Mouse (Mus musculus): ENCODE measurements around the gene Cfap44. TPM values are rescaled to one million over a fixed set of nuclear protein-coding genes. Genes with fewer than 3 reads are reported as not detected.

Gene Cfap44
- polyA plus RNA-seq, 1 experiment from 2014 or later, result 11.0 TPM

- no peak overlapping the region for H3K9ac ChIP-seq
- H3K4me3 ChIP-seq (replicated peaks; ENCODE audit: low read length), result no peak overlapping the region
- DNase-seq (ENCODE audit: low spot score) (no peak), ATAC-seq (ENCODE audit: low FRiP score) (no peak)
- no peak overlapping the region for H3K27ac ChIP-seq
- no peak overlapping the region for H3K4me2 ChIP-seq (replicated peaks)
- no peaks in the 10 kb centered on the region for H3K9me3 ChIP-seq (ENCODE audit: control insufficient read depth, low read length)
- H3K36me3 ChIP-seq (replicated peaks; ENCODE audit: control insufficient read depth, insufficient read depth), result peaks cover 10% of the 10 kb centered on the region; the same call in 1 of the 2 replicates
- H3K27me3 ChIP-seq (ENCODE audit: control insufficient read depth, insufficient read depth, low read length), result no peaks in the 10 kb centered on the region
- WGBS, result 78% methylated on average over 13 of the region's 13 CpGs
- H3K4me1 ChIP-seq (replicated peaks; ENCODE audit: control insufficient read depth, insufficient read depth, low read length), result no peaks in the 10 kb centered on the region; the same call in 1 of the 2 replicates
These were observed 116.1 kb downstream of the Cfap44 start for GRCm38 (mm10) chr16:44510521-44511213.

GRCm38 (mm10) chr16:44516498-44516897, 121.9 kb downstream of the Cfap44 start:
- ATAC-seq (ENCODE audit: low FRiP score) (peak; percentile 33; the same call in 1 of the 2 replicates), DNase-seq (ENCODE audit: low spot score) (no peak)
- Histone ChIP-seq H3K4me3 (replicated peaks; ENCODE audit: low read length) (no peak overlapping the region), H3K9ac (no peak overlapping the region), H3K36me3 (replicated peaks; ENCODE audit: control insufficient read depth, insufficient read depth) (peaks cover 10% of the 10 kb centered on the region), H3K27ac (0 out of 2 replicates have a peak overlapping the region, but pooled peaks have one; percentile 14), H3K27me3 (ENCODE audit: control insufficient read depth, insufficient read depth, low read length) (no peaks in the 10 kb centered on the region), H3K4me2 (replicated peaks) (no peak overlapping the region), H3K4me1 (replicated peaks; ENCODE audit: control insufficient read depth, insufficient read depth, low read length) (0 out of 2 replicates have a peak, but pooled peaks cover 6% of the 10 kb centered on the region), H3K9me3 (ENCODE audit: control insufficient read depth, low read length) (no peaks in the 10 kb centered on the region)
- WGBS, result 76% methylated on average over 6 of the region's 6 CpGs

- Histone ChIP-seq H3K9me3 (ENCODE audit: control insufficient read depth, low read length) (no peaks in the 10 kb centered on the region), H3K27ac (no peak overlapping the region), H3K4me3 (replicated peaks; ENCODE audit: low read length) (no peak overlapping the region), H3K27me3 (ENCODE audit: control insufficient read depth, insufficient read depth, low read length) (no peaks in the 10 kb centered on the region), H3K4me2 (replicated peaks) (no peak overlapping the region), H3K9ac (no peak overlapping the region), H3K36me3 (replicated peaks; ENCODE audit: control insufficient read depth, insufficient read depth) (no peaks in the 10 kb centered on the region; the same call in none of the 2 replicates), H3K4me1 (replicated peaks; ENCODE audit: control insufficient read depth, insufficient read depth, low read length) (peaks cover 21% of the 10 kb centered on the region)
- WGBS, result 70% methylated on average over 7 of the region's 7 CpGs
- ATAC-seq (ENCODE audit: low FRiP score) (no peak), DNase-seq (ENCODE audit: low spot score) (no peak)
These were observed 129.0 kb downstream of the Cfap44 start for GRCm38 (mm10) chr16:44523595-44523994.

GRCm38 (mm10) chr16:44526044-44526443, 131.4 kb downstream of the Cfap44 start:
- Histone ChIP-seq H3K9ac (no peak overlapping the region), H3K27me3 (ENCODE audit: control insufficient read depth, insufficient read depth, low read length) (no peaks in the 10 kb centered on the region), H3K4me1 (replicated peaks; ENCODE audit: control insufficient read depth, insufficient read depth, low read length) (peaks cover 45% of the 10 kb centered on the region), H3K27ac (no peak overlapping the region), H3K4me3 (replicated peaks; ENCODE audit: low read length) (no peak overlapping the region), H3K36me3 (replicated peaks; ENCODE audit: control insufficient read depth, insufficient read depth) (no peaks in the 10 kb centered on the region; the same call in 1 of the 2 replicates), H3K4me2 (replicated peaks) (no peak overlapping the region), H3K9me3 (ENCODE audit: control insufficient read depth, low read length) (no peaks in the 10 kb centered on the region)
- ATAC-seq (ENCODE audit: low FRiP score) (no peak), DNase-seq (ENCODE audit: low spot score) (no peak)
- 75% methylated on average over 1 of the region's 1 CpGs for WGBS

GRCm38 (mm10) chr16:44526689-44527088, 132.1 kb downstream of the Cfap44 start:
- Histone ChIP-seq H3K27me3 (ENCODE audit: control insufficient read depth, insufficient read depth, low read length) (no peaks in the 10 kb centered on the region), H3K9ac (peak overlapping the region; percentile 48), H3K36me3 (replicated peaks; ENCODE audit: control insufficient read depth, insufficient read depth) (no peaks in the 10 kb centered on the region), H3K4me3 (replicated peaks; ENCODE audit: low read length) (no peak overlapping the region), H3K4me2 (replicated peaks) (peak overlapping the region; percentile 31), H3K4me1 (replicated peaks; ENCODE audit: control insufficient read depth, insufficient read depth, low read length) (peaks cover 52% of the 10 kb centered on the region), H3K27ac (peak overlapping the region; percentile 75), H3K9me3 (ENCODE audit: control insufficient read depth, low read length) (no peaks in the 10 kb centered on the region)
- DNase-seq (ENCODE audit: low spot score) (no peak), ATAC-seq (ENCODE audit: low FRiP score) (no peak)
- WGBS, result 3% methylated on average over 12 of the region's 12 CpGs

GRCm38 (mm10) chr16:44527218-44527905, 132.8 kb downstream of the Cfap44 start:
- Histone ChIP-seq H3K27me3 (ENCODE audit: control insufficient read depth, insufficient read depth, low read length) (no peaks in the 10 kb centered on the region), H3K27ac (0 out of 2 replicates have a peak overlapping the region, but pooled peaks have one; percentile 20), H3K9me3 (ENCODE audit: control insufficient read depth, low read length) (no peaks in the 10 kb centered on the region), H3K9ac (no peak overlapping the region), H3K4me3 (replicated peaks; ENCODE audit: low read length) (no peak overlapping the region), H3K4me1 (replicated peaks; ENCODE audit: control insufficient read depth, insufficient read depth, low read length) (peaks cover 54% of the 10 kb centered on the region), H3K4me2 (replicated peaks) (peak overlapping the region; percentile 31; the same call in 1 of the 2 replicates), H3K36me3 (replicated peaks; ENCODE audit: control insufficient read depth, insufficient read depth) (no peaks in the 10 kb centered on the region)
- 32% methylated on average over 11 of the region's 11 CpGs for WGBS
- no peak for DNase-seq (ENCODE audit: low spot score)
- no peak for ATAC-seq (ENCODE audit: low FRiP score)

- ATAC-seq (ENCODE audit: low FRiP score) (no peak), DNase-seq (ENCODE audit: low spot score) (no peak)
- Histone ChIP-seq H3K4me1 (replicated peaks; ENCODE audit: control insufficient read depth, insufficient read depth, low read length) (peaks cover 68% of the 10 kb centered on the region), H3K36me3 (replicated peaks; ENCODE audit: control insufficient read depth, insufficient read depth) (no peaks in the 10 kb centered on the region), H3K27ac (peak overlapping the region; percentile 76), H3K9me3 (ENCODE audit: control insufficient read depth, low read length) (no peaks in the 10 kb centered on the region), H3K27me3 (ENCODE audit: control insufficient read depth, insufficient read depth, low read length) (no peaks in the 10 kb centered on the region), H3K4me2 (replicated peaks) (no peak overlapping the region), H3K9ac (no peak overlapping the region), H3K4me3 (replicated peaks; ENCODE audit: low read length) (no peak overlapping the region)
- 85% methylated on average over 7 of the region's 7 CpGs for WGBS
These were observed 134.4 kb downstream of the Cfap44 start for GRCm38 (mm10) chr16:44528955-44529354.

- ATAC-seq (ENCODE audit: low FRiP score) (no peak), DNase-seq (ENCODE audit: low spot score) (no peak)
- Histone ChIP-seq H3K27ac (peak overlapping the region; percentile 76), H3K4me1 (replicated peaks; ENCODE audit: control insufficient read depth, insufficient read depth, low read length) (peaks cover 73% of the 10 kb centered on the region), H3K27me3 (ENCODE audit: control insufficient read depth, insufficient read depth, low read length) (no peaks in the 10 kb centered on the region), H3K4me2 (replicated peaks) (peak overlapping the region; percentile 63), H3K9ac (0 out of 2 replicates have a peak overlapping the region, but pooled peaks have one; percentile 63), H3K9me3 (ENCODE audit: control insufficient read depth, low read length) (no peaks in the 10 kb centered on the region), H3K36me3 (replicated peaks; ENCODE audit: control insufficient read depth, insufficient read depth) (no peaks in the 10 kb centered on the region), H3K4me3 (replicated peaks; ENCODE audit: low read length) (no peak overlapping the region)
- 14% methylated on average over 8 of the region's 8 CpGs for WGBS
These were observed 135.1 kb downstream of the Cfap44 start for GRCm38 (mm10) chr16:44529691-44530090.

- H3K36me3 ChIP-seq (replicated peaks; ENCODE audit: control insufficient read depth, insufficient read depth), result no peaks in the 10 kb centered on the region
- WGBS, result 4% methylated on average over 9 of the region's 9 CpGs
- no peaks in the 10 kb centered on the region for H3K27me3 ChIP-seq (ENCODE audit: control insufficient read depth, insufficient read depth, low read length)
- H3K4me1 ChIP-seq (replicated peaks; ENCODE audit: control insufficient read depth, insufficient read depth, low read length), result peaks cover 73% of the 10 kb centered on the region
- peak overlapping the region; percentile 63 for H3K9ac ChIP-seq
- peak overlapping the region; percentile 25; the same call in 1 of the 2 replicates for H3K4me3 ChIP-seq (replicated peaks; ENCODE audit: low read length)
- ATAC-seq (ENCODE audit: low FRiP score) (peak; percentile 1; the same call in 1 of the 2 replicates), DNase-seq (ENCODE audit: low spot score) (no peak)
- H3K4me2 ChIP-seq (replicated peaks), result peak overlapping the region; percentile 63
- peak overlapping the region; percentile 76 for H3K27ac ChIP-seq
- no peaks in the 10 kb centered on the region for H3K9me3 ChIP-seq (ENCODE audit: control insufficient read depth, low read length)
These were observed 135.6 kb downstream of the Cfap44 start for GRCm38 (mm10) chr16:44530191-44530590.
